Mouse (Mus musculus) adrenal gland (tissue): ENCODE results near the gene 4930522H14Rik.

Experiments used
- intact Hi-C: fragments of 180-260 bp; cut with DNase I; formaldehyde crosslinking; loops from one replicate; pipeline ENCODE4 v1.15.1; 2025
- long read RNA-seq, 2 experiments: library from polyadenylated mRNA; unstranded; transcript quantifications; one replicate each; pipeline ENCODE4 v2.0.0; 2020; ENCODE audit warnings: borderline replicate concordance in 1 of 2; ENCODE audit not compliant: insufficient replicate concordance in 1 of 2

Gene 4930522H14Rik
- long read RNA-seq, experiment 1, result 0 reads
- long read RNA-seq, experiment 2, result 0 reads

- intact Hi-C loops, result no loop called here
Measured at GRCm38 (mm10) chr4:109531111-109531510, at the start of gene 4930522H14Rik. Gene 4930522H14Rik (minus strand): TSS chr4:109531297.

DNA sequence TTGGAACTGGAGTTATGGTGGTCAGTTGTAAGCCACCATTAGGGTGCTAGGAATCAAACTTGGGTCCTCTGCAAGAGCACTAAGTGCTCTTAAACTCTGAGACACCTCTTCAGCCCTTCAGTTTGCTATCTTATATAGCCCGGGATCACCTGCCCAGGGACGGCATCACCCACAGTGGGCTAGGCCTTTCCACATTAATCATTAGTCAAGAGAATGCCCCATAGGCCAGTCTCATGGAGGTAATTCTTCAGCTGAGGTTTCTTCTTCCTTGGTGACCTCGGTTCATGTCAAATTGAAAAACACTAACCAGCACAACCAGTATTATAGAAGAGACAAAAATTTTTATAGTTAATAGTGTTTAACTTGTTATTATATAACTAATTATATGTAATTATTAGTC, 47.3 kb upstream of the 4930522H14Rik start:
- intact Hi-C loops, result loop anchor here (2.0 kb wide), 1 partner anchor 124 kb away; no protein-coding TSS in a partner anchor

DNA sequence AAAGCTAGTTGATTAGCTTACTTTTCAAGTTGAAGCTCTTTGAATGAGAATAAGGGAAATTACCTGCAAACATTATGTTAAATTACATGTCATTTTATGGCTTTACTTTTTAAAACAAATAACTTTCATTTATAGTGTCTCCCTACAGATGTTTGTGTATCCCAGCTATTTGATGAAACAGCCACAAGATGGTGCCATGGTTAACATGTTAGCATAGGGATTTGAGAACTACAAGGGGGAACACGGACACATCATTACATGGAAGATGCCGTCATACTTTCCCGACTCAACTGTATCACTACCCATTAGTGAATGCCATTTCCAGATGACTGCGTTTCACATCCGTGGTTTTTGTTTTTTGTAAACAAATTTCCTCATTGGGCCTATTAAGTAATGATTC, 45.8 kb upstream of the 4930522H14Rik start:
- intact Hi-C loops, result no loop called here

DNA sequence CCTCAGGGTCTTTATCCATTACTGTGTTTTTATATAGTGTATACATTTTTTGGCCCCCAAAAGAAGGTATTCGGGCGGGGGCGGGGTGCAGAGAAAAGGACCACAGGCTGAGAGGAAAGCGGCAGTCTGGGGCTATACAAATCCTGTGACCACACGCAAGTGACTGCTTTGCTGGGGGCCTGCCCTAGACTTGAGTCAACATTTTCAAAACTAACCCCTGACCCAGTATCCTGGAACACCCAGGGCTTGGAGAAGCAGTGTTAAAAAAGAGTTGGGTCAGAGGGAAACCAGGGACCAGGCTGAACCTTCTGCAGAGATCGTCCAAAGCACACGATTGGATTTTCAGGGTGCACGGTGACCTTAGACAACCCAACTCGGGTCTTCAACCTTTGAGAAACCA, 43.7 kb upstream of the 4930522H14Rik start:
- intact Hi-C loops, result no loop called here

- intact Hi-C loops, result no loop called here
Measured at GRCm38 (mm10) chr4:109574331-109574730, 43.2 kb upstream of the 4930522H14Rik start.

DNA sequence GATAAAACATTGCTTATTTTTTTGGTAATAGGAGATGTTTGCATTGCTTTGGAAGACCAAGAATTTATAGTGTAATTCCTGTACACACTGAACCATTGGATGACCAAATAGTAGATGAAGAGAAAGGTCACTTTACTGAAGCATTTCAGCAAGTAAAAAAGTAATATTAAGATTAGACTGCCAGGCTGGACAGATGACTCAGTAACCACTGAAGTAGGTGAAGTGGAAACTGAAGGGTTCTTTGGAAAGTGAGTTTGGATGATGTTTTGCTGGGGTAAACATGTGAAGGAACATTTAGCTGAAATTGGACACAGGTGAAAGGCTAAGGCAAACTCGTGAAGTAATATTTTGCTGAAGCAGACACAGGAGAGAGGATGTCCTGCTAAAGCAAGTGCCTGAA, 41.5 kb upstream of the 4930522H14Rik start:
- intact Hi-C loops, result no loop called here

DNA sequence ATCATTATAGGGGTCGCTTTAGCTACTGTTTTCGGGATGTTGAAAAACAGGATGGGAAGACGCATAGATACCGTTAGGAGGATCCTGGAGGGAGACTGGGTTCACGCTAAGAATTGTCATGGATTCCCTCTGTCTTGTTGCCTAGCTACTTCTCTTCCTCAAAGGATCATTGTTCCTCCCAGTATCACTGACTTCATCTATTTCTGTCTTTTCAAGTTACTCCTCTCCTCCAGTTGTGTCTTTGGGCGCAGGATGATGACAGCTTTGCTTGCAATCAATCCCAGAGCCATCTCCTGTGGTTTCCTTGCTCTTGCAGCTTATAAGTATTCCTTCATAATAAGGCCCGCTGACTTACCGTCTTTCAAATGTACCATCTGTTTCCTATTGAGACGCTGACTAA, 38.3 kb upstream of the 4930522H14Rik start:
- intact Hi-C loops, result no loop called here

GRCm38 (mm10) chr4:109568959-109569358, 37.9 kb upstream of the 4930522H14Rik start:
- intact Hi-C loops, result no loop called here

GRCm38 (mm10) chr4:109564711-109565110, 33.6 kb upstream of the 4930522H14Rik start:
- intact Hi-C loops, result no loop called here

DNA sequence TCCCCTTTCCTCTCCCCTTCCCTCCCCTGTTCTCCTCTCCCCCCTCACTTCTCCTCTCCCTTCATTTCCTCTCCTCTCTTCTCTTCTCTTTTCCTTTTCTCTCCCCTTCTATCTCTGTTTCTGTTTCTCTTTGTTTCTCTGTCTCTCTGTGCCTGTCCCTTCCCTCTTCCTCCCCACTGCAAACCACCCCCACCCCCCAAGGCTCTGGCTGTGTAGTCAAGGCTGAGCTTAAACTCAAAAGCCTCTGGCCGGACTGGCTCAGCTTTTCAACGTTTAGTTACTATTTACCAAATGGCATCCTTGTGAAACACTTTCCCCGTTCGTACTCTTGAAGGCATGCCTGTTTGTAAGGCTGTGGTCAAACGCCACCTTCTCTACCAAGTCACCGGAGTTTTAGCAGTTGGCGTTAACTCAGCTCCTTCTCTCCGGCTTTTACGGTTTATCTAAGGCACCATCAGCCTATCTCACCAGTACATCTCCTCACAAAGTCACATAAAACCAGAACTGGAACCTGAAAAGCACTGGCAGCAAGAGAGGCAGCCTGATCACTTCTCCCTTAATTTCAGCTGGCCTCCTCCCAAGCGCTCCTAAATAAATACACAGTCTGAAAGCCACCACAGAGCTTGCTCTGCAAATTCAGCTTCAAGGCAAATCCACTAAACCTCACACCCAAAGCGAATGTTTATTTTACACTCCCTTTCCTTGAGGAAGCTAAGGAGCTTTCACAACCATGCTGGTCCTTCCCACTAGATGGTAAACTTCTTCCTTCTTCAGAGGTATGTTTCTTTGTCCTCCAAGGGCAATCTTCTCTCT, 19.4 kb upstream of the 4930522H14Rik start:
- intact Hi-C loops, result no loop called here

DNA sequence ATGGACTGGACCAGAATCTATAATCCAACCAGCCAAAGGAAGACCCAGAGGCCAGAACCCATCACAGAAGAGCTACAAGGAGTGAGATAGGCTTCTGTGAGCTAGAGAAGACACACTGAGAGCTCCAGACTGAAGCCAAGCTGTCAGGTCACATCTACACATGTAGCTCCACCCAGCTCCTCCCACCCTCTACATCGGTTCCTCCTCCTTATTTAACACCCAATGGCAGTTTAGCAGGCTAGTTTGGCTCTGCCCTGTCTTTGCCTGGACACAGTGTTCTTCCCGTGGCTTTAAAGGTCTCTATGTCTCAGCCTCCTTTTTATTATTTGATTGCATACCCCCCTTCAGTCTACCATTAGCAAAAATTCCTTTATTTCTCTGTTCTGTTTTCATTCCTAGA, 16.2 kb upstream of the 4930522H14Rik start:
- intact Hi-C loops, result no loop called here

- intact Hi-C loops, result no loop called here
Measured at GRCm38 (mm10) chr4:109546538-109546937, 15.4 kb upstream of the 4930522H14Rik start.

DNA sequence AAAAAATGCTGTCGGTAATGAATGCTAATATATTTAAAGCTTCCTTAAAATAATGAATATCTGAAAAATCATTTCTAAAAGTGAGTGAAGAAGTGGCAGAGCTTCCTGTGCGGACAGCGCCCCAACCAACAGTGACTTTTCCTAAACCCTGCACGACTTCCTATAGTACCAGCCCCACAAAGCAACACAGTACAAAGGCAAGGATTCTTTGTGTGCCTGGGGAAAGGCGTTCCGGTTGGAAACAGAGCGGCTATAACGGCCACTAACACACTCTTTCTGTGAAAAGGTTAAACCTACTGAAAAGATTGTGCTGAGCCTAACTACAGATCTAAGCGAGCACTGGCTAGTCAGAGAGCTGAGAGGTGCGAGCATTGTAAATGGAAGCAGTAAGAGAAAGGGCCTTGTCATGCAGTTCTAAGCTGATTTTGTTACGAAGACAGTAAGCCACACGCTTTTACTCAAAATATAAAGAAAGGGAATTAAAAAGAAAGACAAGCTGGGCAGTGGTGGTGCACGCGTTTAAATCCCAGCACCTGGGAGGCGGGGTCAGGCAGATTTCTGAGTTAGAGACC, 766 bp downstream of the 4930522H14Rik start:
- intact Hi-C loops, result no loop called here

- intact Hi-C loops, result loop anchor here (5.0 kb wide), 1 partner anchor 197 kb away; no protein-coding TSS in a partner anchor
Measured at GRCm38 (mm10) chr4:109504885-109505284, 26.2 kb downstream of the 4930522H14Rik start.

DNA sequence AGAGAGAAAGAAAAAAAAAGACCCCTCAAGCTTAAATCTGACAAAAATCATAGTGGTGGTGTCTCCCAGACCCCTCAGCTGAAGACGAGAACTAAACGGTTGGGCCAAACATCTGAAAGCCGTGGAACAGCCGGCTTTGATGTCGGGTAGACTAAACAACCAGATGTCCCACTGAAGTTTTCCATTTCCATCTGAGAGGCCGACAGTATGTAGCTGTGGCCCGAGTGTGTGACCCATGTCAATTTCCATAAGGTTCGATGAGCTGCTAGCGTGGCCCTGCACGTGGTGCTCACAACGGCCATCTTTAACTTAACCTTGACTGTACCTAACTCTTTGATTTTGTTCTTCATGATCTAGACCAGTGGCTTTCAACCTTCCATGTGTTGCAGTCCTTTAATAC, 32.6 kb downstream of the 4930522H14Rik start:
- intact Hi-C loops, result loop anchor here (5.0 kb wide), 1 partner anchor 56 kb away; no protein-coding TSS in a partner anchor

GRCm38 (mm10) chr4:109493581-109493980, 37.5 kb downstream of the 4930522H14Rik start:
- intact Hi-C loops, result no loop called here

GRCm38 (mm10) chr4:109488812-109489211, 42.3 kb downstream of the 4930522H14Rik start:
- intact Hi-C loops, result no loop called here

GRCm38 (mm10) chr4:109484621-109485020, 46.5 kb downstream of the 4930522H14Rik start, which contains the start of gene Rnf11:
Gene Rnf11 (minus strand): TSS chr4:109484728.
- intact Hi-C loops, result no loop called here

- intact Hi-C loops, result no loop called here
Measured at GRCm38 (mm10) chr4:109482701-109483100, 48.4 kb downstream of the 4930522H14Rik start.

- intact Hi-C loops, result no loop called here
Measured at GRCm38 (mm10) chr4:109481424-109481823, 49.7 kb downstream of the 4930522H14Rik start.

GRCm38 (mm10) chr4:109477454-109477853, 53.6 kb downstream of the 4930522H14Rik start:
- intact Hi-C loops, result loop anchor here (5.0 kb wide), 1 partner anchor 40 kb away; no protein-coding TSS in a partner anchor

GRCm38 (mm10) chr4:109476554-109477014, 54.5 kb downstream of the 4930522H14Rik start:
- intact Hi-C loops, result loop anchor here (5.0 kb wide), 1 partner anchor 39 kb away; no protein-coding TSS in a partner anchor
